Mouse (Mus musculus): ENCODE measurements around the gene Hist2h2ac. TPM values are rescaled to one million over a fixed set of nuclear protein-coding genes. Genes with fewer than 3 reads are reported as not detected.
"Not testable (repeated sequence)": the region's sequence is repeated elsewhere in the genome, so short reads cannot be mapped to it uniquely, and the experiment has no call there.

Hist2h2ac gene
- total RNA-seq, 2 experiments from 2014 or later: 42.3 to 3,907 TPM

- peak; percentile 14 for ATAC-seq (replicated peaks; ENCODE audit: poor library complexity)
These were observed 25.7 kb downstream of the Hist2h2ac start for GRCm38 (mm10) chr3:96194966-96195365.

- no peak for ATAC-seq (replicated peaks; ENCODE audit: poor library complexity)
These were observed 27.7 kb downstream of the Hist2h2ac start for GRCm38 (mm10) chr3:96192977-96193376.

GRCm38 (mm10) chr3:96182382-96182776 lies 38.3 kb downstream of the Hist2h2ac start:
- ATAC-seq (replicated peaks; ENCODE audit: poor library complexity): peak; percentile 23; the same call in 1 of the 2 replicates

GRCm38 (mm10) chr3:96181510-96182381 lies 38.9 kb downstream of the Hist2h2ac start:
- no peak for ATAC-seq (replicated peaks; ENCODE audit: poor library complexity)

GRCm38 (mm10) chr3:96180727-96181477 lies 39.8 kb downstream of the Hist2h2ac start, which contains the start of gene Sv2a:
Gene Sv2a (plus strand): TSS chr3:96181151.
- peak; percentile 53 for ATAC-seq (replicated peaks; ENCODE audit: poor library complexity)

- ATAC-seq (replicated peaks; ENCODE audit: poor library complexity): no peak
These were observed 41.1 kb downstream of the Hist2h2ac start for GRCm38 (mm10) chr3:96179531-96179930.

- no peak for ATAC-seq (replicated peaks; ENCODE audit: poor library complexity)
These were observed 41.8 kb downstream of the Hist2h2ac start for GRCm38 (mm10) chr3:96178902-96179301.

GRCm38 (mm10) chr3:96178427-96178826 lies 42.3 kb downstream of the Hist2h2ac start:
- no peak for ATAC-seq (replicated peaks; ENCODE audit: poor library complexity)

GRCm38 (mm10) chr3:96175251-96175650 lies 45.4 kb downstream of the Hist2h2ac start:
- no peak for ATAC-seq (replicated peaks; ENCODE audit: poor library complexity)

- ATAC-seq (replicated peaks; ENCODE audit: poor library complexity): not testable (repeated sequence)
These were observed 46.6 kb downstream of the Hist2h2ac start for GRCm38 (mm10) chr3:96174042-96174441.

- ATAC-seq (replicated peaks; ENCODE audit: poor library complexity): no peak
These were observed 47.5 kb downstream of the Hist2h2ac start for GRCm38 (mm10) chr3:96173185-96173584.

- ATAC-seq (replicated peaks; ENCODE audit: poor library complexity): peak; percentile 95
These were observed 48.2 kb downstream of the Hist2h2ac start, which contains the start of gene Sf3b4 for GRCm38 (mm10) chr3:96172197-96173178. Gene Sf3b4 (plus strand): TSS chr3:96172332.

- no peak for ATAC-seq (replicated peaks; ENCODE audit: poor library complexity)
These were observed 49.0 kb downstream of the Hist2h2ac start for GRCm38 (mm10) chr3:96171583-96172196.

GRCm38 (mm10) chr3:96170976-96171545 lies 49.6 kb downstream of the Hist2h2ac start:
- no peak for ATAC-seq (replicated peaks; ENCODE audit: poor library complexity)

Other genes starting within 250 kb of the Hist2h2ac start
- gene Plekho1, start 224.9 kb downstream of the Hist2h2ac start, total RNA-seq (2015): 22.1 and 25.9 TPM in 2 replicates
- gene Plekho1, start 224.9 kb downstream of the Hist2h2ac start, total RNA-seq (2017): 24.7 and 25.1 TPM in 2 replicates
- gene Vps45, start 162.4 kb downstream of the Hist2h2ac start, total RNA-seq (2015): 26.3 and 28.4 TPM in 2 replicates
- gene Vps45, start 162.4 kb downstream of the Hist2h2ac start, total RNA-seq (2017): 10.9 and 12.6 TPM in 2 replicates
- gene Otud7b, start 116.4 kb downstream of the Hist2h2ac start, total RNA-seq (2015): 3.0 and 3.2 TPM in 2 replicates
- gene Otud7b, start 116.4 kb downstream of the Hist2h2ac start, total RNA-seq (2017): 4.9 and 12.7 TPM in 2 replicates
- not detected in 2 replicates for gene Mtmr11, start 58.9 kb downstream of the Hist2h2ac start, total RNA-seq (2015)
- gene Mtmr11, start 58.9 kb downstream of the Hist2h2ac start, total RNA-seq (2017): 0.08 TPM in 1 of 2 replicates, not detected in the other
- 88.5 and 92.4 TPM in 2 replicates for gene Sf3b4, start 48.5 kb downstream of the Hist2h2ac start, total RNA-seq (2015)
- gene Sf3b4, start 48.5 kb downstream of the Hist2h2ac start, total RNA-seq (2017): 23.0 and 24.6 TPM in 2 replicates
- 0.34 and 0.49 TPM in 2 replicates for gene Sv2a, start 39.7 kb downstream of the Hist2h2ac start, total RNA-seq (2015)
- 0.21 and 0.51 TPM in 2 replicates for gene Sv2a, start 39.7 kb downstream of the Hist2h2ac start, total RNA-seq (2017)
- 29.1 and 34.3 TPM in 2 replicates for gene Bola1, start 1.2 kb downstream of the Hist2h2ac start, total RNA-seq (2015)
- gene Bola1, start 1.2 kb downstream of the Hist2h2ac start, total RNA-seq (2017): 42.9 and 50.4 TPM in 2 replicates
- gene Hist2h2ab, start 1.0 kb downstream of the Hist2h2ac start, total RNA-seq (2015): 5.7 and 9.1 TPM in 2 replicates
- 113 and 300 TPM in 2 replicates for gene Hist2h2ab, start 1.0 kb downstream of the Hist2h2ac start, total RNA-seq (2017)
- 5.4 and 5.9 TPM in 2 replicates for gene Hist2h2be, start 239 bp upstream of the Hist2h2ac start, total RNA-seq (2015)
- gene Hist2h2be, start 239 bp upstream of the Hist2h2ac start, total RNA-seq (2017): 6.6 and 8.0 TPM in 2 replicates
- 259 and 308 TPM in 2 replicates for gene Hist2h3c2, start 18.2 kb upstream of the Hist2h2ac start, total RNA-seq (2015)
- gene Hist2h3c2, start 18.2 kb upstream of the Hist2h2ac start, total RNA-seq (2017): 127 and 135 TPM in 2 replicates
- 54.6 and 61.5 TPM in 2 replicates for gene Hist2h2aa2, start 19.4 kb upstream of the Hist2h2ac start, total RNA-seq (2015)
- gene Hist2h2aa2, start 19.4 kb upstream of the Hist2h2ac start, total RNA-seq (2017): 0.67 and 1,948 TPM in 2 replicates
- not detected in 2 replicates for gene Hist2h2aa1, start 24.6 kb upstream of the Hist2h2ac start, total RNA-seq (2015)
- gene Hist2h2aa1, start 24.6 kb upstream of the Hist2h2ac start, total RNA-seq (2017): 7,846 and 10,813 TPM in 2 replicates
- gene Hist2h3c1, start 25.8 kb upstream of the Hist2h2ac start, total RNA-seq (2015): 17.3 and 17.9 TPM in 2 replicates
- gene Hist2h3c1, start 25.8 kb upstream of the Hist2h2ac start, total RNA-seq (2017): 2.8 TPM in 1 of 2 replicates, not detected in the other
- gene Hist2h4, start 42.4 kb upstream of the Hist2h2ac start, total RNA-seq (2015): 111 and 118 TPM in 2 replicates
- 114 and 115 TPM in 2 replicates for gene Hist2h4, start 42.4 kb upstream of the Hist2h2ac start, total RNA-seq (2017)
- 773 and 862 TPM in 2 replicates for gene Hist2h3b, start 47.8 kb upstream of the Hist2h2ac start, total RNA-seq (2015)
- 369 and 430 TPM in 2 replicates for gene Hist2h3b, start 47.8 kb upstream of the Hist2h2ac start, total RNA-seq (2017)
- 1,111 and 1,146 TPM in 2 replicates for gene Hist2h2bb, start 48.9 kb upstream of the Hist2h2ac start, total RNA-seq (2015)
- gene Hist2h2bb, start 48.9 kb upstream of the Hist2h2ac start, total RNA-seq (2017): 9,134 and 9,995 TPM in 2 replicates
- gene Fcgr1, start 73.1 kb upstream of the Hist2h2ac start, total RNA-seq (2015): 0.37 and 1.2 TPM in 2 replicates
- gene Fcgr1, start 73.1 kb upstream of the Hist2h2ac start, total RNA-seq (2017): 0.14 and 0.21 TPM in 2 replicates
- gene BC107364, start 231.4 kb upstream of the Hist2h2ac start, total RNA-seq (2015): not detected in 2 replicates
- gene BC107364, start 231.4 kb upstream of the Hist2h2ac start, total RNA-seq (2017): not detected in 2 replicates

Measured in megakaryocyte progenitor cell, adult 5-6 weeks (primary cell).